17 mouse cellular contexts compared by ENCODE assay signal in genomic region chr8:123796758-123797157, GRCm38 (mm10). TPM values are rescaled to one million over a fixed set of nuclear protein-coding genes. Genes with fewer than 3 reads are reported as not detected.
DNase-seq lines count a peak whose midpoint lies in the region; ATAC-seq and TF ChIP-seq lines count a peak whose summit lies in the region.
"Had no signal": no experiment of that assay in that cellular context is flagged by ENCODE, and none has a peak within 500 bp of the region (broad histone marks: within the 10 kb centered on the region; RNA-seq: fewer than 3 reads in every experiment).

No protein-coding gene starts in this region.

- TF ChIP-seq POLR2A in kidney, adult 2 months (IDR thresholded peaks at IDR 0.05; ENCODE audit: low read depth, low read length) = no peak
- no peak for TF ChIP-seq POLR2A in liver, adult 2 months (IDR thresholded peaks at IDR 0.05; ENCODE audit: extremely low read depth, insufficient read depth, low read length)

- no peaks in the 10 kb centered on the region for H3K9me3 ChIP-seq in stomach, postnatal 0 days (ENCODE audit: control insufficient read depth, low read length)
- no peaks in the 10 kb centered on the region for H3K9me3 ChIP-seq in forebrain, embryonic 11.5 days (ENCODE audit: control insufficient read depth, low read length)
- H3K9me3 ChIP-seq: embryonic facial prominence, embryonic 15.5 days; limb, embryonic 13.5 days; midbrain, embryonic 15.5 days had no signal

- no peak overlapping the region for H3K4me3 ChIP-seq in kidney, adult 2 months (ENCODE audit: insufficient read depth, low read depth, low read length)
- no peak overlapping the region for H3K4me3 ChIP-seq in liver, adult 2 months (ENCODE audit: insufficient read depth, low read depth, low read length)
- H3K4me3 ChIP-seq in stomach, postnatal 0 days (ENCODE audit: low read depth, low read length) = no peak overlapping the region
- no peak overlapping the region for H3K4me3 ChIP-seq in forebrain, embryonic 11.5 days (ENCODE audit: low read depth, low read length)
- H3K4me3 ChIP-seq: embryonic facial prominence, embryonic 15.5 days; limb, embryonic 13.5 days; midbrain, embryonic 15.5 days had no signal

- H3K4me1 ChIP-seq in kidney, adult 2 months (ENCODE audit: control insufficient read depth, insufficient read depth, low read length) = no peaks in the 10 kb centered on the region
- peaks cover 7% of the 10 kb centered on the region for H3K4me1 ChIP-seq in liver, adult 2 months (ENCODE audit: control insufficient read depth, insufficient read depth, low read length)
- H3K4me1 ChIP-seq in stomach, postnatal 0 days (replicated peaks; ENCODE audit: control insufficient read depth, insufficient read depth) = no peaks in the 10 kb centered on the region
- peaks cover 3% of the 10 kb centered on the region; the same call in 1 of the 2 replicates for H3K4me1 ChIP-seq in forebrain, embryonic 11.5 days (replicated peaks; ENCODE audit: control insufficient read depth, insufficient read depth, low read length)
- H3K4me1 ChIP-seq: midbrain, embryonic 15.5 days had no signal

- WGBS in kidney, adult 2 months = 46% methylated on average over 4 of the region's 4 CpGs
- WGBS in liver, adult 2 months = 14% methylated on average over 4 of the region's 4 CpGs
- 46% methylated on average over 4 of the region's 4 CpGs for WGBS in stomach, postnatal 0 days
- 51% methylated on average over 4 of the region's 4 CpGs for WGBS in forebrain, embryonic 11.5 days

- H3K9ac ChIP-seq in liver, adult 2 months (ENCODE audit: low read depth, low read length) = no peak overlapping the region
- no peak overlapping the region for H3K9ac ChIP-seq in stomach, postnatal 0 days (ENCODE audit: low read length)
- H3K9ac ChIP-seq in forebrain, embryonic 11.5 days (ENCODE audit: low read length) = no peak overlapping the region
- H3K9ac ChIP-seq: embryonic facial prominence, embryonic 15.5 days; limb, embryonic 13.5 days; midbrain, embryonic 15.5 days had no signal

- no peak for TF ChIP-seq EP300 in stomach, postnatal 0 days (optimal IDR thresholded peaks at IDR 0.05)

- H3K79me2 ChIP-seq in liver, adult 2 months (ENCODE audit: control insufficient read depth, insufficient read depth, low read length) = no peaks in the 10 kb centered on the region

- no peak overlapping the region for H3K4me2 ChIP-seq in stomach, postnatal 0 days (replicated peaks; ENCODE audit: low read depth)
- H3K4me2 ChIP-seq in forebrain, embryonic 11.5 days (ENCODE audit: low read depth, low read length, severe bottlenecking) = no peak overlapping the region
- H3K4me2 ChIP-seq: embryonic facial prominence, embryonic 15.5 days; limb, embryonic 13.5 days; midbrain, embryonic 15.5 days had no signal

- H3K27ac ChIP-seq in kidney, adult 2 months (ENCODE audit: insufficient read depth, low read depth, low read length) = no peak overlapping the region
- peak overlapping the region; percentile 43; the same call in 1 of the 2 replicates for H3K27ac ChIP-seq in liver, adult 2 months (replicated peaks; ENCODE audit: insufficient read depth, low read depth, low read length)
- H3K27ac ChIP-seq in stomach, postnatal 0 days (replicated peaks) = no peak overlapping the region
- H3K27ac ChIP-seq in forebrain, embryonic 11.5 days (ENCODE audit: low read depth, low read length) = no peak overlapping the region
- H3K27ac ChIP-seq: embryonic facial prominence, embryonic 15.5 days; limb, embryonic 13.5 days; macrophage; midbrain, embryonic 15.5 days had no signal

- no peaks in the 10 kb centered on the region for H3K36me3 ChIP-seq in kidney, adult 2 months (ENCODE audit: control insufficient read depth, insufficient read depth, low read length)
- H3K36me3 ChIP-seq in liver, adult 2 months (ENCODE audit: control insufficient read depth, insufficient read depth, low read length) = no peaks in the 10 kb centered on the region
- H3K36me3 ChIP-seq in stomach, postnatal 0 days (ENCODE audit: control insufficient read depth, insufficient read depth, low read length) = no peaks in the 10 kb centered on the region
- H3K36me3 ChIP-seq in forebrain, embryonic 11.5 days (ENCODE audit: control insufficient read depth, insufficient read depth, low read length) = no peaks in the 10 kb centered on the region
- H3K36me3 ChIP-seq: embryonic facial prominence, embryonic 15.5 days; limb, embryonic 13.5 days; midbrain, embryonic 15.5 days had no signal

- H3K27me3 ChIP-seq in kidney, adult 2 months (replicated peaks; ENCODE audit: control insufficient read depth, insufficient read depth, low read length) = no peaks in the 10 kb centered on the region
- H3K27me3 ChIP-seq in liver, adult 2 months (ENCODE audit: control insufficient read depth, insufficient read depth, low read length) = no peaks in the 10 kb centered on the region
- no peaks in the 10 kb centered on the region for H3K27me3 ChIP-seq in stomach, postnatal 0 days (ENCODE audit: control insufficient read depth, insufficient read depth, low read length)
- no peaks in the 10 kb centered on the region for H3K27me3 ChIP-seq in forebrain, embryonic 11.5 days (ENCODE audit: control insufficient read depth, insufficient read depth, low read length)
- H3K27me3 ChIP-seq: embryonic facial prominence, embryonic 15.5 days; limb, embryonic 13.5 days had no signal

- TF ChIP-seq CTCF in kidney, adult 2 months (conservative IDR thresholded peaks at IDR 0.05; ENCODE audit: insufficient read depth, insufficient read length, low read depth, low read length) = no peak
- no peak for TF ChIP-seq CTCF in liver, adult 2 months (IDR thresholded peaks at IDR 0.05; ENCODE audit: low read depth, low read length)
- no peak for TF ChIP-seq CTCF in stomach, postnatal 0 days (IDR thresholded peaks at IDR 0.05; ENCODE audit: low read depth)

- ATAC-seq in stomach, postnatal 0 days (ENCODE audit: low FRiP score, low TSS enrichment) = peak; percentile 53; the same call in 1 of the 2 replicates
- no peak for ATAC-seq in cerebellum, adult (ENCODE audit: insufficient number of reproducible peaks, low FRiP score, low TSS enrichment)
- no peak for ATAC-seq in forebrain, embryonic 11.5 days (replicated peaks; ENCODE audit: low FRiP score)
- ATAC-seq: midbrain, embryonic 15.5 days had no signal

- DNase-seq in kidney, adult 2 months = peak; percentile 50
- no peak for DNase-seq in kidney, adult 11 months
- peak; percentile 54 for DNase-seq in induced T-regulatory cell, adult 2 months (ENCODE audit: low read depth)
- DNase-seq in liver, adult 2 months (ENCODE audit: extremely low read depth, low read depth, low spot score) = peak; percentile 82
- peak; percentile 58 for DNase-seq in stomach, postnatal 0 days (ENCODE audit: low spot score)
- no peak for DNase-seq in B cell, adult 2 months
- no peak for DNase-seq in forebrain, embryonic 11.5 days (ENCODE audit: low spot score)
- DNase-seq: cerebellum, adult 11 months; heart, adult 11 months; heart, postnatal 10 days; layer of hippocampus, postnatal 36 days; thymus, postnatal 14 days had no signal

RNA-seq across cellular contexts. Expression of gene Rab4a, which starts 9.0 kb away (rescaled TPM):
- 38.8 and 42.7 TPM in 2 replicates for polyA plus RNA-seq in kidney, adult 2 months (2012; rRNA removed)
- total RNA-seq in liver, adult 2 months (2014; rRNA removed) = 15.4 and 15.7 TPM in 2 replicates
- polyA plus RNA-seq in liver, adult 2 months (2012; rRNA removed) = 24.4 and 24.6 TPM in 2 replicates
- polyA plus RNA-seq in stomach, postnatal 0 days (2015; fragmentation: Nextera tagmentation; extraction: Ambion mirVana) = 25.8 and 27.0 TPM in 2 replicates
- 70.2 and 75.9 TPM in 2 replicates for polyA plus RNA-seq in forebrain, embryonic 11.5 days (2014; fragmentation: Nextera tagmentation; extraction: Ambion mirVana)

Comparison
In these comparisons a context has a peak if more than half of its experiments do, and no peak if none do; other contexts are left out.
1. DNase-seq: peak in kidney, adult 2 months (single experiment), induced T-regulatory cell, adult 2 months (single experiment), liver, adult 2 months (single experiment) and stomach, postnatal 0 days (single experiment); none in kidney, adult 11 months (single experiment), B cell, adult 2 months (0 of 2) and forebrain, embryonic 11.5 days (single experiment).